Mouse (Mus musculus) neural tube, postnatal 0 days (tissue): ENCODE results near the gene Vmn1r91. TPM values are rescaled to one million over a fixed set of nuclear protein-coding genes. Genes with fewer than 3 reads are reported as not detected.

Experiments used
- polyA plus RNA-seq: library from polyadenylated mRNA; unstranded; fragments of >200 nt; fragmentation: Nextera tagmentation; extraction: Ambion mirVana; gene quantifications from 2 replicates; pipeline ENCODE4 v1.2.1, GENCODE M21; 2015

Vmn1r91 gene
- polyA plus RNA-seq, result not detected in 2 replicates

GRCm38 (mm10) chr7:20099380-20099779 is at the start of gene Vmn1r91:
Vmn1r91 (plus strand) TSS chr7:20099680.

GRCm38 (mm10) chr7:20122479-20122878 is 23.0 kb downstream of the Vmn1r91 start, which contains the start of gene Gm16442:
Gm16442 (minus strand) TSS chr7:20122579.

GRCm38 (mm10) chr7:20138988-20139387 is 39.5 kb downstream of the Vmn1r91 start, which contains the start of gene Vmn1r93:
Vmn1r93 (minus strand) TSS chr7:20139088.

Other genes starting within 250 kb of the Vmn1r91 start
- 17.7 and 18.9 TPM in 2 replicates for gene Gm19345, start 247.7 kb upstream of the Vmn1r91 start, polyA plus RNA-seq
- 0.43 and 0.71 TPM in 2 replicates for gene Ceacam16, start 238.4 kb upstream of the Vmn1r91 start, polyA plus RNA-seq
- not detected in 2 replicates for gene Ceacam19, start 211.7 kb upstream of the Vmn1r91 start, polyA plus RNA-seq
- 7.1 and 8.5 TPM in 2 replicates for gene Pvr, start 178.5 kb upstream of the Vmn1r91 start, polyA plus RNA-seq
- not detected in 2 replicates for gene Igsf23, start 148.9 kb upstream of the Vmn1r91 start, polyA plus RNA-seq
- not detected in 2 replicates for gene Ceacam20, start 134.3 kb upstream of the Vmn1r91 start, polyA plus RNA-seq
- not detected in 2 replicates for gene Nlrp9b, start 108.2 kb upstream of the Vmn1r91 start, polyA plus RNA-seq
- gene Gm16442, start 22.9 kb downstream of the Vmn1r91 start, polyA plus RNA-seq, result not detected in 2 replicates
- gene Vmn1r93, start 39.4 kb downstream of the Vmn1r91 start, polyA plus RNA-seq, result not detected in 2 replicates
- gene Vmn1r94, start 68.7 kb downstream of the Vmn1r91 start, polyA plus RNA-seq, result not detected in 2 replicates
- gene Vmn1r95, start 94.0 kb downstream of the Vmn1r91 start, polyA plus RNA-seq, result not detected in 2 replicates
- gene Gm6164, start 105.9 kb downstream of the Vmn1r91 start, polyA plus RNA-seq, result not detected in 2 replicates
- gene Gm4498, start 134.1 kb downstream of the Vmn1r91 start, polyA plus RNA-seq, result not detected in 2 replicates
- gene Gm5890, start 163.2 kb downstream of the Vmn1r91 start, polyA plus RNA-seq, result not detected in 2 replicates
- gene Gm4133, start 234.4 kb downstream of the Vmn1r91 start, polyA plus RNA-seq, result not detected in 2 replicates